Mouse (Mus musculus) spleen, adult 2 months (tissue): ENCODE measurements at regions not wholly inside any gene's neighbourhood (a gene's known extent, or its start where the extent isn't known, plus 50 kb on each side); places are given as distances from the start of the nearest gene placed in this dataset.

Experiments
- CTCF ChIP-seq: fragments of 200-500 bp; IDR thresholded peaks from 2 replicates; pipeline ENCODE4 v1.5.1; 2011; ENCODE audit warnings: mild to moderate bottlenecking, inconsistent platforms; ENCODE audit not compliant: insufficient read depth, insufficient read length, insufficient replicate concordance; ENCODE audit errors: extremely low read depth
- POLR2A ChIP-seq: fragments of 200-500 bp; IDR thresholded peaks from 2 replicates; pipeline ENCODE4 v1.6.1; 2011; ENCODE audit warnings: low read depth, low read length, inconsistent platforms

GRCm38 (mm10) chr9:33123841-33124240 is 487.8 kb downstream of the Ets1 start:
- TF ChIP-seq CTCF (no peak), POLR2A (no peak)
